Mouse (Mus musculus) cortical plate, adult 2 months (tissue): ENCODE data around the gene Zgrf1.

Source experiments
- CTCF ChIP-seq: fragments of 200-500 bp; IDR thresholded peaks from 2 replicates; pipeline ENCODE4 v1.5.1; 2011; ENCODE audit warnings: mild to moderate bottlenecking, control low read depth, low read length; ENCODE audit not compliant: insufficient read depth; ENCODE audit errors: extremely low read depth
- POLR2A ChIP-seq: fragments of 200-500 bp; IDR thresholded peaks from 2 replicates; pipeline ENCODE4 v1.6.1; 2011; ENCODE audit warnings: mild to moderate bottlenecking, low read length, control low read depth; ENCODE audit not compliant: insufficient read depth; ENCODE audit errors: extremely low read depth

DNA sequence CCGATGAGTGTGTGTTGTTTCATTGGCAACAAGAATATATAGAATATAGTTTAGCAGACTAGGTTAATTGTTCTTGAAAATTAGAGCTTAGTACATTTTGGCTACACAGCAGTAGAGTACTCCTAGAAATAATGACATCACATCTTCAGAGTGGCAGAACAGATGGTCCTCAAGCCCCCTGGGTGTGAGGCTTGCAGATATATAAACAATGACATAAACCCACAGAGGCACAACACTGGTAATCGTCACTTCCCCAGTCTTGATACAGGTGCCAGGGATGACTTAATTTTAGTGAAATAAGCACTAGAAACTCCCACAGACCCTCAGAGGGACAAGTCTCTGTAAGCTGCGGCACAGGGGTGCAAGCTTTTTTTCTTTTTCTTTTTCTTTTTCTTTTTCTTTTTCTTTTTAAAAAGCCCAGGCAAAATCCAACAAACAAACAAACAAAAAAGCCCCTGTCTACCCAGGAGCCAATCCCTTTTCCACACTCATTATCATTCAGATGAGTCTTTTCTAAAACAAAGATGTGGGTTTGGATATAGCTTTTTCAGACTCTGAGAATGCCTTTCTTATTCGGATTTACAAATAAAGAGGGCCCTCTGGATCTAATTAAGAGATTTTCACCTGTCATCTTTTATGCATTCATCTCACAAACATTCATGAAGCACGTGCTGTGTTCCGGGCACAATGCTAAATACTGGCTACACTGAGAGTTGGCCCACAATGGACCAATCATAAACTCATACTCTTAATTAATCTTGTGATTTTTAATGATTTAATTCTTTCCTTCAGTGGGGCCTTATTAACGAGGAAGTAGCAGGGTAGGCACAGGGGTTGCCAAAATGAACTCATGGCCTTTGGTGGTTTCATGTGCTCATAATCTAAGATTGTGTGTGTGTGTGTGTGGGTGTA, 98.7 kb downstream of the Zgrf1 start:
- no peak for TF ChIP-seq POLR2A
- no peak for TF ChIP-seq CTCF
